Mouse (Mus musculus): ENCODE data around the gene Ppfibp2. TPM values are rescaled to one million over a fixed set of nuclear protein-coding genes. Genes with fewer than 3 reads are reported as not detected.

Ppfibp2 gene
- 15.8 and 17.5 TPM in 2 replicates for polyA plus RNA-seq (2015; fragmentation: Nextera tagmentation; extraction: Ambion mirVana)

GRCm38 (mm10) chr7:107594857-107595402, at the start of gene Ppfibp2:
Gene Ppfibp2 (plus strand): TSS chr7:107595207.
- DNase-seq (ENCODE audit: low spot score) (peak; percentile 94), ATAC-seq (peak; percentile 97)
- no peaks in the 10 kb centered on the region for H3K27me3 ChIP-seq (replicated peaks; ENCODE audit: insufficient read depth, low read length)
- H3K36me3 ChIP-seq (ENCODE audit: insufficient read depth, low read length) = no peaks in the 10 kb centered on the region
- no peaks in the 10 kb centered on the region; the same call in 1 of the 2 replicates for H3K4me1 ChIP-seq (ENCODE audit: insufficient read depth, low read depth, low read length)
- H3K27ac ChIP-seq (ENCODE audit: low read length) = peak within 1 kb of the TSS; percentile 12; the same call in 1 of the 2 replicates
- 5% methylated on average over 17 of the region's 24 CpGs for WGBS
- H3K9me3 ChIP-seq (ENCODE audit: low read length) = no peaks in the 10 kb centered on the region
- TF ChIP-seq EP300 (IDR thresholded peaks at IDR 0.05) (no peak), CTCF (IDR thresholded peaks at IDR 0.05) (no peak)
- no peak within 1 kb of the TSS for H3K9ac ChIP-seq (replicated peaks; ENCODE audit: low read depth)
- peak within 1 kb of the TSS; percentile 73 for H3K4me2 ChIP-seq (replicated peaks; ENCODE audit: low read depth, low read length)
- peak within 1 kb of the TSS; percentile 48 for H3K4me3 ChIP-seq (ENCODE audit: low read depth, low read length)

DNA sequence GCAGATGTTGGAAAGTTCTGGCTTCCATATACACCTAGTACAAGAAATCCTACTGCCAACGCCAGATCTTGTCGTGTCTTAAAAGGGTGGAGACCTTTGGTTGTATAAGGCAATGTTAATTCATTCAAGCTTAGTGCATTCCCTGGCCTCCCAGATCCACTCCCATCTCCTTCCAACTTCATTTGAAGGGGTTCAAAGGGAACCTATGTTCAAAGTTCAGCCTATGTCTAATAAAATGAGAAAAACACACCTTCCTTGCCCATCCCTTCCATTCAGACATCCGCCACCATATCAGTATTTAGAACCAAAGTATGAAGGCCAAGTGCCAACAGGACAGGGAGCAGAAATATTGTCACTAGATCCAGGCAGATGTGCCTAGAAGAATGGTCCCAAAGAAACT, 47.1 kb upstream of the Ppfibp2 start:
- Histone ChIP-seq H3K9me3 (ENCODE audit: low read length) (no peaks in the 10 kb centered on the region), H3K4me1 (ENCODE audit: insufficient read depth, low read depth, low read length) (no peaks in the 10 kb centered on the region), H3K36me3 (ENCODE audit: insufficient read depth, low read length) (no peaks in the 10 kb centered on the region), H3K4me3 (ENCODE audit: low read depth, low read length) (no peak overlapping the region), H3K4me2 (replicated peaks; ENCODE audit: low read depth, low read length) (no peak overlapping the region), H3K27ac (ENCODE audit: low read length) (no peak overlapping the region), H3K27me3 (replicated peaks; ENCODE audit: insufficient read depth, low read length) (no peaks in the 10 kb centered on the region), H3K9ac (replicated peaks; ENCODE audit: low read depth) (no peak overlapping the region)
- ATAC-seq (no peak), DNase-seq (ENCODE audit: low spot score) (no peak)
- TF ChIP-seq EP300 (IDR thresholded peaks at IDR 0.05) (no peak), CTCF (IDR thresholded peaks at IDR 0.05) (no peak)
- WGBS = 90% methylated on average over 3 of the region's 3 CpGs

DNA sequence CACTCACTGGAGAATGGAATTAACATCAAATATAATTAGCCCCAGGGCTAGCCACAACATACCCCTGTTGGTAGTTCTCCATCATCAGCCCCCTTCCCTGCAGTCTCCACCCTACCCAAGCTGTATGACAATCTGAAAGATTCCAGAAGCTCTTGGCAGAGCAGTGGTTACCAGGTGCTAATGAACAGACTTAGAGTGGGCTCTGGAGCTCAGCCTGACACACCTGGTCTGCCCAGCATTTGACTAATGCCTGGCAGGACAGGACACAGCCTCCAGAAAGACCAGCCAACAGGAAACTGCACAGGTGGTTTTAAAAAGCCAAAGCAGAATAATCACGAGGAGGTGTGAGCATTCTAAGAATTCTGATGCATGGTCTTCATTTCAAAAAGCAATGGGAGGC, 41.5 kb upstream of the Ppfibp2 start:
- ATAC-seq (no peak), DNase-seq (ENCODE audit: low spot score) (no peak)
- Histone ChIP-seq H3K4me3 (ENCODE audit: low read depth, low read length) (no peak overlapping the region), H3K27me3 (replicated peaks; ENCODE audit: insufficient read depth, low read length) (no peaks in the 10 kb centered on the region), H3K4me1 (ENCODE audit: insufficient read depth, low read depth, low read length) (no peaks in the 10 kb centered on the region), H3K36me3 (ENCODE audit: insufficient read depth, low read length) (no peaks in the 10 kb centered on the region), H3K9ac (replicated peaks; ENCODE audit: low read depth) (no peak overlapping the region), H3K9me3 (ENCODE audit: low read length) (no peaks in the 10 kb centered on the region), H3K27ac (ENCODE audit: low read length) (no peak overlapping the region), H3K4me2 (replicated peaks; ENCODE audit: low read depth, low read length) (no peak overlapping the region)
- TF ChIP-seq EP300 (IDR thresholded peaks at IDR 0.05) (no peak), CTCF (IDR thresholded peaks at IDR 0.05) (no peak)
- 33% methylated on average over 1 of the region's 1 CpGs for WGBS

- Histone ChIP-seq H3K9me3 (ENCODE audit: low read length) (no peaks in the 10 kb centered on the region), H3K36me3 (ENCODE audit: insufficient read depth, low read length) (no peaks in the 10 kb centered on the region), H3K4me1 (ENCODE audit: insufficient read depth, low read depth, low read length) (no peaks in the 10 kb centered on the region), H3K4me2 (replicated peaks; ENCODE audit: low read depth, low read length) (no peak overlapping the region), H3K27ac (ENCODE audit: low read length) (no peak overlapping the region), H3K4me3 (ENCODE audit: low read depth, low read length) (no peak overlapping the region), H3K27me3 (replicated peaks; ENCODE audit: insufficient read depth, low read length) (no peaks in the 10 kb centered on the region), H3K9ac (replicated peaks; ENCODE audit: low read depth) (no peak overlapping the region)
- DNase-seq (ENCODE audit: low spot score) (no peak), ATAC-seq (no peak)
- TF ChIP-seq EP300 (IDR thresholded peaks at IDR 0.05) = no peak
- peak; percentile 39; the same call in 1 of the 2 replicates for TF ChIP-seq CTCF (IDR thresholded peaks at IDR 0.05)
- WGBS = 78% methylated on average over 3 of the region's 3 CpGs
Measured at GRCm38 (mm10) chr7:107555906-107556305, 39.1 kb upstream of the Ppfibp2 start.

GRCm38 (mm10) chr7:107560675-107561074, 34.3 kb upstream of the Ppfibp2 start:
- DNase-seq (ENCODE audit: low spot score) (peak; percentile 46), ATAC-seq (peak; percentile 53; the same call in 1 of the 2 replicates)
- no peaks in the 10 kb centered on the region for H3K9me3 ChIP-seq (ENCODE audit: low read length)
- H3K27ac ChIP-seq (ENCODE audit: low read length) = no peak overlapping the region
- H3K27me3 ChIP-seq (replicated peaks; ENCODE audit: insufficient read depth, low read length) = no peaks in the 10 kb centered on the region
- H3K9ac ChIP-seq (replicated peaks; ENCODE audit: low read depth) = no peak overlapping the region
- TF ChIP-seq EP300 (IDR thresholded peaks at IDR 0.05) (no peak), CTCF (IDR thresholded peaks at IDR 0.05) (no peak)
- no peak overlapping the region for H3K4me3 ChIP-seq (ENCODE audit: low read depth, low read length)
- H3K4me2 ChIP-seq (replicated peaks; ENCODE audit: low read depth, low read length) = no peak overlapping the region
- 33% methylated on average over 2 of the region's 2 CpGs for WGBS
- H3K4me1 ChIP-seq (ENCODE audit: insufficient read depth, low read depth, low read length) = no peaks in the 10 kb centered on the region
- no peaks in the 10 kb centered on the region for H3K36me3 ChIP-seq (ENCODE audit: insufficient read depth, low read length)

DNA sequence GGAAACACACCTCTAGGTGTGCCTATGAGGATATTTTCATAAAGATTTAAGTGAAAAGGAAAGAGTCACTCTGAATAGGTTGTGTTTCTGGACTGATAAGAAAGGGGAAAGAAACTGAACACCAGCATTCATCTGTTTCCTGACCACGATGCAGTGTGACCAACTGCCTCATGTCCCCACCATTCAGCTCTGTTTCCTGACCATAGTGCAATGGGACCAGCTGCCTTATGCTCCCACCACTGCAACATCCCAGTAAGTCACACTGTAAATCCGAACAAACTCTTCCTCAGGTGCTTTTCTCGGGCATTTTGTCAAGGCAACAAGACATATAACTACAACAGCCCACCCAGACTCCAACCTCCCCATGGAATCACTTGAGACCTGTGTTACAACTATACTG, 33.4 kb upstream of the Ppfibp2 start:
- TF ChIP-seq CTCF (IDR thresholded peaks at IDR 0.05) = no peak
- Histone ChIP-seq H3K4me3 (ENCODE audit: low read depth, low read length) (no peak overlapping the region), H3K27me3 (replicated peaks; ENCODE audit: insufficient read depth, low read length) (no peaks in the 10 kb centered on the region), H3K27ac (ENCODE audit: low read length) (no peak overlapping the region), H3K36me3 (ENCODE audit: insufficient read depth, low read length) (no peaks in the 10 kb centered on the region), H3K9me3 (ENCODE audit: low read length) (no peaks in the 10 kb centered on the region), H3K9ac (replicated peaks; ENCODE audit: low read depth) (no peak overlapping the region), H3K4me1 (ENCODE audit: insufficient read depth, low read depth, low read length) (no peaks in the 10 kb centered on the region), H3K4me2 (replicated peaks; ENCODE audit: low read depth, low read length) (no peak overlapping the region)
- DNase-seq (ENCODE audit: low spot score) (no peak), ATAC-seq (no peak)
- WGBS = 48% methylated on average over 3 of the region's 3 CpGs

GRCm38 (mm10) chr7:107563727-107564126, 31.3 kb upstream of the Ppfibp2 start:
- TF ChIP-seq CTCF (IDR thresholded peaks at IDR 0.05) (no peak), EP300 (IDR thresholded peaks at IDR 0.05) (no peak)
- H3K36me3 ChIP-seq (ENCODE audit: insufficient read depth, low read length) = no peaks in the 10 kb centered on the region
- no peak overlapping the region for H3K4me3 ChIP-seq (ENCODE audit: low read depth, low read length)
- 49% methylated on average over 2 of the region's 2 CpGs for WGBS
- H3K4me2 ChIP-seq (replicated peaks; ENCODE audit: low read depth, low read length) = no peak overlapping the region
- H3K9ac ChIP-seq (replicated peaks; ENCODE audit: low read depth) = no peak overlapping the region
- H3K27ac ChIP-seq (ENCODE audit: low read length) = no peak overlapping the region
- H3K9me3 ChIP-seq (ENCODE audit: low read length) = no peaks in the 10 kb centered on the region
- ATAC-seq = no peak
- no peak for DNase-seq (ENCODE audit: low spot score)
- H3K4me1 ChIP-seq (ENCODE audit: insufficient read depth, low read depth, low read length) = no peaks in the 10 kb centered on the region
- no peaks in the 10 kb centered on the region for H3K27me3 ChIP-seq (replicated peaks; ENCODE audit: insufficient read depth, low read length)

Data from lung, postnatal 0 days (tissue).